Mouse (Mus musculus): Measurements from ENCODE around the gene Serpinb13.
"Not testable (repeated sequence)": the region's sequence is repeated elsewhere in the genome, so short reads cannot be mapped to it uniquely, and the experiment has no call there.

Gene Serpinb13

GRCm38 (mm10) chr1:106980684-106981083 lies at the start of gene Serpinb13:
TSS of gene Serpinb13 (plus strand) at chr1:106980984.
- DNase-seq (ENCODE audit: low spot score) = no peak

GRCm38 (mm10) chr1:106931954-106932353 lies 48.8 kb upstream of the Serpinb13 start:
- peak; percentile 13 for DNase-seq (ENCODE audit: low spot score)

GRCm38 (mm10) chr1:106933658-106934057 lies 47.1 kb upstream of the Serpinb13 start:
- no peak for DNase-seq (ENCODE audit: low spot score)

GRCm38 (mm10) chr1:106934265-106934664 lies 46.5 kb upstream of the Serpinb13 start, which contains the start of gene Serpinb12:
TSS of gene Serpinb12 (plus strand) at chr1:106934449.
- DNase-seq (ENCODE audit: low spot score) = no peak

- DNase-seq (ENCODE audit: low spot score) = no peak
Measured at GRCm38 (mm10) chr1:106947217-106947616, 33.6 kb upstream of the Serpinb13 start.

- no peak for DNase-seq (ENCODE audit: low spot score)
Measured at GRCm38 (mm10) chr1:106959981-106960380, 20.8 kb upstream of the Serpinb13 start.

- DNase-seq (ENCODE audit: low spot score) = peak; percentile 27
Measured at GRCm38 (mm10) chr1:106961023-106961422, 19.8 kb upstream of the Serpinb13 start.

- DNase-seq (ENCODE audit: low spot score) = no peak
Measured at GRCm38 (mm10) chr1:106983092-106983491, 2.3 kb downstream of the Serpinb13 start.

GRCm38 (mm10) chr1:106983865-106984264 lies 3.1 kb downstream of the Serpinb13 start:
- no peak for DNase-seq (ENCODE audit: low spot score)

- no peak for DNase-seq (ENCODE audit: low spot score)
Measured at GRCm38 (mm10) chr1:107000424-107000823, 19.6 kb downstream of the Serpinb13 start.

- DNase-seq (ENCODE audit: low spot score) = no peak
Measured at GRCm38 (mm10) chr1:107001754-107002153, 21.0 kb downstream of the Serpinb13 start.

GRCm38 (mm10) chr1:107006316-107006715 lies 25.5 kb downstream of the Serpinb13 start:
- no peak for DNase-seq (ENCODE audit: low spot score)

- no peak for DNase-seq (ENCODE audit: low spot score)
Measured at GRCm38 (mm10) chr1:107014530-107014929, 33.7 kb downstream of the Serpinb13 start.

- no peak for DNase-seq (ENCODE audit: low spot score)
Measured at GRCm38 (mm10) chr1:107015210-107015609, 34.4 kb downstream of the Serpinb13 start.

GRCm38 (mm10) chr1:107025886-107026285 lies 45.1 kb downstream of the Serpinb13 start:
- DNase-seq (ENCODE audit: low spot score) = no peak

GRCm38 (mm10) chr1:107034236-107034635 lies 53.5 kb downstream of the Serpinb13 start:
- DNase-seq (ENCODE audit: low spot score) = not testable (repeated sequence)
